Mouse (Mus musculus): Measurements from ENCODE around the gene Ap1s3. TPM values are rescaled to one million over a fixed set of nuclear protein-coding genes. Genes with fewer than 3 reads are reported as not detected.
"Not testable (repeated sequence)": the region's sequence is repeated elsewhere in the genome, so short reads cannot be mapped to it uniquely, and the experiment has no call there.

Gene Ap1s3
- polyA plus RNA-seq, 1 experiment, result 60.9 TPM

DNA sequence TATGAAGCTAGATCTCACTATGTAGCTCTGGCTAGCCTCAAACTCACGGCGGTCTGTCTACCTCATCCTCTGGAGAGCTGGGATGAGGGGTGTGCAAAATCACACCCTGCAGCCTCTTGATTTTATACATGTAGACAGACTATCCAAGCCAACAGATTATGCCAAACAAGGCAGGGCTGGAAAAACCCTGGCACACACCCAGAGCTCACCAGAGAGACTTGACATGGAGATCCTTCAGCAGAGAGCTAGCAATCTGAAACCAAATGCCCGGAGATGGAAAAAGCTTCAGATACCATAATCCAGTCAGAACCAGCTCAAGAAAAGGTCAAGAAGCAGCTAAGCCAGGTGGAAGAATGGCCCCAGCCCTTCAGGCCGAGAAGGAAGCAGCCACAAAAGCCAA is 6.9 kb downstream of the Ap1s3 start:
- no peak for DNase-seq (ENCODE audit: low read depth)

DNA sequence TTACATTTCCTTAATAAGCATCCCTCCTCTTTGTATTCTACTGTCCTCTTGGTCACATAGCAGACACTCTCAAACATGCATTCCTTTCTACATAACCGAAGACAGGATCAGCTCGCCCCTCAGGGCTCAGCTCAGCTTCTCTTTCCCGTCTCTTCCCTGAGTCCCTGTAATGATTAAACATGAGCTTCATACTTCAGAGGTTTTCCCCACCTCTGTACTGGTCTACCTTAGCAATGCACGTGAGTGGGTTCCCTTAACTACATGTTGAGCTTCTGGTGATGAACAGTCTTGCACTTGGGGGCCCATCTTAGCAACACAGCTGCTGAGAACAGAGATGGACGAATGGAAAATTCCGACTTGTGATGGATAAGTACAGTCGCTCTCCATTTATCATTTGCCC is 12.2 kb downstream of the Ap1s3 start:
- DNase-seq (ENCODE audit: low read depth), result no peak

DNA sequence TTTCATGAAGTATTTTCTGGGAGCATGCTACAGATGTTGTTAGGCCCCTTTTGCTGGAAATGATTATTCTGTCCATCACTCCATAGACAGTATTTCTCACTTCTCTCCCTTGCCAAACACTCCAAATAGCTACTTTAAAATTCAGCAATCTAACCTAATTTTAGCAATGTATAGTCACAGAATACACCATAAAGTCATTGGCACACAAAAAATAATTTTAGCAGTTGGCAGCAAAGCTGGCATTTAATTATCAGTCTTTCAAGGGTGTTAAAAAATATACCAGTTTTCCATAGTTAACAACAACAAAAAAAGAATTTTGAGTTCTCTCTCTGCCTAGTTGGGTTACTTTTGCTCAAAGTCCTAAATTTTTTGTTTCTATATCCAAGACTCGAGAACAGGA is 14.4 kb downstream of the Ap1s3 start:
- DNase-seq (ENCODE audit: low read depth), result no peak

DNA sequence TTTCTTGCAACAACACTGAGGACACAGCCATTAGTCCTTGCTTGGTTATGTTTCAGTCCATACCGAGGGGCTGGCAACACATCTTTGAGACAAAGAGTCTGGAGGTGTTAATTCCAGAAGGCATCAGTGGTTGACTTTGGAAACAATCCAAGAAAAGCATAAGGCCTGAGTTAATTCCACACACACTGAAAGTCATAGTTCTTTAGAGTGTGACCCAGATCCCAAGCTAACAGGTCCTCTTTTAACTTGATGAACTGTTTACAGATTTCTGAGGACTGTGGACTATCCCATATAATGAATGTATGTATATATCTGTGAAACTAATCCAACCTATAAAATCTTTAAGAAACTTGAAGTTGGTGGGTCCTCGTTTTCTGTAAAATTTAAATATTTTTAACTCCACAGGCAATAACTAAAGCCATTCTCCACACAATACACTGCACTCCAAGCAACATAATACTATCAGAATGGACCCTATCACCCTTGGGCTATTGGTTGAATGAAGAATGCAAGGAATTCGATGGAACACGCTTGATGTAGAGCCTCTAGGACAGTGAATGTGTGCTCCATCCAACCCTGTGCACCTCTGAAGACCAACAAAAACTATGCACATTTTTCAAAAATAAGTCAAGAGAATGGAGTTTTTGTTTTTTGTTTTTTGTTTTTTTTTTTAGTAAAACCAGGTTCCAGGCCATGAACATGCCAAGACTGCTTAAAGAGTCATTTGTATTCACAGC is 15.8 kb downstream of the Ap1s3 start:
- no peak for DNase-seq (ENCODE audit: low read depth)

DNA sequence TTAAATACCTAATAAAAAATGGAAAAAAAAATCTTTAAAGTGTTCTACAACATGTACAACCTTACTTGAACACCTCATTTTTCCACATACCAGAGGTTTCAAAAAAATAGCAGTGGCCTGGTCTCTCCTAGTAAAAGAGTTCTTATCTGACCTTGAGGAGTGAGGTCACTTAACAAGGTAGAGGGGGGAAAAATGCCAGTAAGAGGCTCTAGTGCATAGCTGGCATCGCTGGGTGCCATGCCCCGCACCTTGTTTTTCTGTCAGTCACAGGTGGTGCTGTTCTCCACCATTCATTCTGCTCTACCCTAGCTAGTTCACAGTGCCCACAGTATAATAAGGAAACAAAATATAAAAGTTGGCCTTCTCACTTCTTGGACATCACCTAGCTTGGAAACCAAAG is 16.8 kb downstream of the Ap1s3 start:
- no peak for DNase-seq (ENCODE audit: low read depth)

DNA sequence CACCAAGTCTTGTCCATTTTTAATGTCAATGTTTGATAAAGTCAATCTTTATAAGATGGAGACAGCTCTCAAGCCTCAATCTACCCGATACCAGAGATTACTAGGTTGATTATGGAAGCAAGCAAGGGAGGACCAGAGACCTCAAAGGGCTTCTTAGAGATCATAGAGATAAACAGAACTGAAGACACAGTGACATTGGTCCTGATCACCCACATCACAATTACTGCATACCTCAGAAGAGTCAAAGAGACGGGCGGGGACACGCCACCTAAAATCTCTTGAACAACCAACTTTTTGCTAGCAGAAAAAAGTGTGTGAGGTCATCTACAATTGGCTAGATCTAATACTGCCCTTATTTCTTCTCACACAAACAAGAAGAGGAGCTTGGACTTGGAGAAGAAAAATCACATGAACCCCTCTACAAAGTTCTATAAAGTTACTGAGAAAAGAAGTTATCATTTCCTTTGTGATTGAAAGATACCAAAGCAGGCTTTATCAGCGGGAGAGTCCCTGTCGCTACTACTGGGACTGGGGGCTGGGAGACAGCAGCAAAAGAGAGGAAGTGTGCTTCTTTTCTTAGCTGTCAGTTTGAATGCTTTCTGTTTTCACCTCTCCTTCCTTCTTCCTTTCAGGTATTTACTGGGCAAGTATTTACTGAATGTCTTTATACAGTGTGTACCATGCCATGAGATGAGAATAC is 28.2 kb downstream of the Ap1s3 start:
- no peak for DNase-seq (ENCODE audit: low read depth)

DNA sequence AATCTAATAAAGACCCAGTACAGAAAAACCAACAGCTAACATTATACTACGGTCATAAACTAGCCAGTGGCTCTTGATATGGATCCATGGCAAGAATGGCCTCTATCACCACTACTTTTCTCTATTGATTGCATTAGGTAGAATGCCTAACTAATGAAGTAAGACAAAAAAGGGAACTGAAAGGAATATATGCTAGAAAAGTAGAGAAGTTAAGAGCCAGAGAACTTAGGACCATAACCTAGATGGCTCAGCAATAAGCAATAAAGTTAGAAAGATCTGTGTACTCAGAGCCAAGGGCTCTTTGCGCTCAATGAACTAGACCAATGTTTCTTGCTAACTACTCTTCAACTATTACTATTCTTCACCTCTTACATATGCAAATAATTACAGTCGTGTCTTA is 29.1 kb downstream of the Ap1s3 start:
- DNase-seq (ENCODE audit: low read depth), result no peak

DNA sequence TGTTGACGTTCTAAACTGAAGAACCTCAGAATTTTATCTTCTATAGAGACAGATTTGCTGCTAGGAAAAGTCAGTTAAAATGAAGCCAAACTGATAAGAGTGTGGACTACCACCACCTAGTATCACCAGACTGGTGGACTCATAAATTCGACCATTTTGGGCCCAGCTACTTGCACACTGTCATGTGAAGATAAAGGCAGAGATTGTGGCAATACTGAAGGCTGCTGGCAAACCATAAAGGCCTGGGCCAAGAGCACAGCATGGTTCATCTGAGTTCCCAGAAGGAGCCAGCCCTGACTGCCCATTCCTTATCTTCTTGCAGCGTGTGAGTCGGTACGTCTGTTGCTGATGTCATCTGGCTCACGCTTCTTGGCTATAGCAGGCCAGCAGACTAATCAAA is 30.4 kb downstream of the Ap1s3 start:
- DNase-seq (ENCODE audit: low read depth), result no peak

DNA sequence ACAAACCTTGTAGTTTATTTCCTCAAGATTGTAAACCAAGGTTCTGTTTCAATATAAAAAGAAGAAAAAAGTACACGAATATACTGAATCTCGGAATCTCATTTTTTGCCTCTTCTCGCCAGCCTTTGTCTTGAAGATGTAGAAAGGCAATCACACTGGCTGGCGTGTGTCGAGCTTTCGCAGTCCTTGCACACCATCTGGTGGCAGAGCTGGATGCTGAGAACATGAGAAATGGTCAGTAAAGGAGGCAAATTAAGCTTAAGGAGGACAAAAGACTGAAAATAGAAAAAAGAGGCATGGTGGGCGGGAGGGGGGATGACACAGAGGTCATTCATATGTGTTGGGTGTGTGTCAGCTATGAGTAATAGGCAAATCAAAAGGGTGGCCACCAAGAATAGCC is 31.6 kb downstream of the Ap1s3 start:
- no peak for DNase-seq (ENCODE audit: low read depth)

DNA sequence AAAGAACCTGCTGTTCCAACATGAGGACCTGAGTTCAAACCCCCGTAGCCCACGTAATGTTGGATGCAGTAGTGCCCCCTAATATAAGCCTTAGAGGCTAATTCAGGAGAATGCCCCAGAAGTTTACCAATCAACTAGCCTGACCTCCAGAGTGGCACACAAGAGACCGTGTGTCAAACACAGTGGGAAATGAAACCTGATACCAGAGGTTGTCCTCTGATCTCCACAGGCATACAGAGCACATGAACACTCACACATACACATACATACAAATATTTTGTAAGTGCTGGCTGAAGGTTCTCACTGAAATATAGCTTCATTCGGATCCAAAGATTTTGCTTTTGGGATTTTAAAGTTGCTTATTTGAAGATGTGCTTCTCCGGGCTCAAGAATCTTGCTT is 32.1 kb downstream of the Ap1s3 start:
- no peak for DNase-seq (ENCODE audit: low read depth)

DNA sequence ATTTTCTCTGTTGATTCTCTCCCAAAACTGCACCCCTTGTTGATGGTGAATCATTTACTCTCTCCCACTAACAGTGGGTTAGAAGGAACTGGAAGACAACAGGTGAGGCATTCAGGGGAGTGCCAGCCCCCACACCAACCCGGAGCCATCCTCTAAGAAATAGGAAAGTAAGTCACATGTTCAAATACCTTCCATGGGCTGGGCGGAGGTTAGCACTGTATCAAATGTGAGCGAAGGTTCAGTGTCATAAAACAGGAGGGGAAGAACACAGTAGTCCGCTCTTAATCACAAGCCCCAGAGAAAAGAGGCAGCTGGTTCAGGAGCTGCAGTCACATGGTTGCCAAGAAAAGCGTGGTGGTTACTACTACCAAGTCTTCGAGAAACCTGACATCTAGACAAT is 32.7 kb downstream of the Ap1s3 start:
- DNase-seq (ENCODE audit: low read depth), result no peak

DNA sequence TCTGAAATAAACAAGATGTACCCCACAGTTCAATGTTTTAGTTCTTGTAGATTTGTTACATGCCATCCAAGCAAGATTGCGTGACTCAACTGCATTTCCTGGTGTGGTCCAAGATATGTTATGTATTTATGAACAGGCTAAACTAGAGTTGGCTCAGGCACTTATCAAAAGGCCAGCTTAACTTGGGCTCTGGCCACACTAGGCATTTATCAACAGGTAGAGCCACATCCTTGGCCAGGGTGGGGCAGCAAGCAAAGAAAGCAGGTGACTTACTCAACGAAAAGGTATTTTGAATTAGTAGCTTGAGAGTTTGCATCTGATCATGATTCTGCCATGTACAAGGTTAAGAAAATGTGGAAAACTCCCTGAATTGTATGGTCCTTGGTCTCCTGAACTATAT is 34.0 kb downstream of the Ap1s3 start:
- DNase-seq (ENCODE audit: low read depth), result no peak

DNA sequence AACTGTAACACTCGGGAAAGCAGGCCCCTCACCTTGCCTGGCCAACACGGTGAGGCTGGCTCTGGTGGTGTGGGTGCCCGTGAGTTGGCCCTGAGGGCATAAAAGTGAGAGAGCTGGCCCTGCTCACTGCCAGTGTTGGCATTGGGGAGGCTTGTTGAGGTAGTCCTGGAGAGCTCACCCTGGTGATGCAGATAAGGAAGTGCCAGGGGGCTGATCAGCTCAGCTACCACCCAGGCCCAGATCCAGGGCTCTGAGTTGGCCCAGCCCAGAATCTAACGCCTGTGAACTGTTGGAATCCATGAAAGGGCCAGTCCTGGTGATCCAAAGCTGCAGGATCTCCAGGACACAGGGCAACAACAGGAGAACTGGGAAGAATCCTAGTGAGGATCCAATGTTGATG is 40.3 kb downstream of the Ap1s3 start:
- DNase-seq (ENCODE audit: low read depth), result no peak

DNA sequence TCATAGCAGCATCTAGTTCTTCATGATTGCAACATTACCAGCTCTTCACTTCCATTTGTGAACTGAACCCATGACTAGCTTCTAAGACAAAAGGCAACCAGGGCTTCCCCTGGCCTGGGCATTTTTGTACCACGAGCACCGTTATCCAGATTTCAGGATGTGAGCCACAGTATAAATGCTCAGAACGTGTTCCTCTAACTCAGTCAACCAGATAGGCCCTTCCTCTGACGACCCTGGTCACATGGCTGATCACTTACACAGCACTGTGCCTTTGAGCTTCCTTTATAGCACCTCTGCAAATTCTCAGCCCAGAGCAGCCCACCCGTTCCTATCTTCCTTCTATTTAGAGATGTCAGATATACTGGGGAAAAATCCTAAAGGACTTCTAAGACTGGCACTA is 42.0 kb downstream of the Ap1s3 start:
- no peak for DNase-seq (ENCODE audit: low read depth)

DNA sequence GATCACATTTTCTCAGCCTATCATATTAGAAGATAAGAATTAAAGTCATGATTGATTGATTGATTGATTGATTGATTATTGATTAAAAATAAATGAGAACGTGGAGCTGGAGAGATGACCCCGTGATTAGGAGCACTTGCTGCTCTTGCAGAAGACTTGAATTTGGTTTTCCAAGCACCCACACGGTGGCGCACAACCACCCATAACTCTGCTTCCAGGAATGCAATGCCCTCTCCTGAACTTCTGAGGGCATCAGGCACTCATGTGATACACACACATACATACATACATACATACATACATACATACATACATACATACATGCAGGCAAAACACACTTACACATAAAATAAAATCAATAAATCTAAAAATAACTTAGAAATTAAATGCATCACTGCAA is 45.6 kb downstream of the Ap1s3 start:
- DNase-seq (ENCODE audit: low read depth), result no peak

DNA sequence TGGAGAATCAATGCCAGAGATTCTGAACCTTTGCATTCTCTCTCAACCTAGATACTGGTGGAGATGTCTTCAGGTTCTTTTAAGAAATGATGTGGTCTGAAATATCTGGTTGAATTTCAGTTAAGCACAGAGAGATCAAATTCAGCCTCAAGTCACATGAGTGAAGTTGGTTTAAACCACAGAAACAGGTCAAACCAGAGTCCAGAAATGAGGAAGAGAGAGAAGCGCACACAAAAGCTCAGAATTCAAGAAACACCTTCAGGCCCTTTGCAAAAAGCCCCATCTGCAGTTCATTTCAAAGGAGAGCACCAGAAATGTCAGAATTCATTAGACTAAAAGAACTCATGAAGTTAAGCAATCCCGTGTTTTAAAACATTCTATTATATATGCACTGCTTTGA is 52.3 kb downstream of the Ap1s3 start:
- DNase-seq (ENCODE audit: low read depth), result no peak

DNA sequence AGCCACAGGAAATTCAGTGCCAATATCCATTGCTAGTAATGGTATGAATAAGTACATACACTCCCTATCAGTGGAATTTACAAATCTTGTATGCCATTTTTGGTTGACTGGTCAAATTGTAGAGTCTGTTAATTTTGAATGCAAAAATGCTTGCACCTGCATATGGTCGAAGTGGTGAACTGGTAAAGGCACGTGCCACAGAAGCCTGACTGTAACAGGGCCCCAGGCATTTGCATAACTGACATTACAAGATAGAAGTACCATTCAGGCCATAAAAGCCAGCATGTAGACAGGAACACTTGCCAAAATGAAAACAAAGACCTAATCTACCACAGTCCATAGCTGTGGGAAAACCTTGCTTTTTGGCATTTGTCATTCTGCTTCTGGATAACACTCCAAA is 55.3 kb downstream of the Ap1s3 start:
- no peak for DNase-seq (ENCODE audit: low read depth)

DNA sequence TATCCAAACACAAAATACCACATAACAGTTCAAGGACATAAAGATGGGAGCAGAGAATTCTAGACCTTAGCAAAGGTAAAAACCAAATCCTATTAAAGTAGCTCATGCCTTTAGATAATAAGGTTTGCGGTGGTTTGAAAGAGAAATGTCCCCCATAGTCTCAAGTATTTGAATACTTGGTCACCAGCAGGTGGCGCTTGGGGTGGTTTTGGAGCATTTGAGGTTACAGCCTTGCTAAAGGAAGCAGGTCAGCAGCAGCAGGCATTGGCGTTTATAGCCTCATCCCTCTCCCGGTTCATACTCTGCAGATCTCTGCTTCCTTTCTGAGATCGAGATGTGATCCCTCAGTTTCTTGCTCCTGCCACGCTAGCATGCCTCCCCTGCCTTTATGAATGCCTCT is 57.3 kb downstream of the Ap1s3 start:
- DNase-seq (ENCODE audit: low read depth), result no peak

DNA sequence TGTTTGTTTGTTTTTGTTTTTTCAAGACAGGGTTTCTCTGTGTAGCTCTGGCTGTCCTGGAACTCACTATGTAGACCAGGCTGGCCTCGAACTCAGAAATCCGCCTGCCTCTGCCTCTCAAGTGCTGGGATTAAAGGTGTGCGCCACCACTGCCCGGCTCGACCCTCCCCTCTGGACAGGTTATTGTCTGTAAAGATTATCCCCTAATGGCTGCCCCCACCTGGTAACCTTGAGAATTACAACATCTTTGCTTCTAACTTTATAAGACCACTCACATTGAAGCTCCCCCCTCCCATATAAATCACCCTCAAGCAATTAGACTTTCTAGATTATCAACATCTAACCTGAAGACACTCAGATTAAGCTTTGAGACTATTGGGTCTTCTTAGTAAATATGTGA is 60.5 kb downstream of the Ap1s3 start:
- not testable (repeated sequence) for DNase-seq (ENCODE audit: low read depth)

DNA sequence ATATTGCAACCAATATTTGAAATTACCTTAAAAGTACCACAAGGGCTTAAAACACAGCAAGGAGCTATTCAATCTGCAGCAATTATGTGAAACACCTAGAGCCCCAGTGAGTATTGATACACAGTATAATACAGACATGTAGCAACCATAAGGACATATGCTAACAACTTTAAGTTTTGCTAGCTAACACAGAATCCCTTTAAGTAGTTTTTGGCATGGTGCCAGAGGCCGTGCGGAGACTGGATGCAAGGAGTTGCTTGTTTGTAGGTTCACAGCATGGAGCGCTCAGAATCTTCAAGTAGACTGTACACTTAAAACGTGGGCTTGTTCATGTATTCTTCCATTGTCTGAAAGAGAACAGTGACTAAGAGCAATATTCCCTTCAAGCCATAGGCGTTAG is 62.9 kb downstream of the Ap1s3 start:
- DNase-seq (ENCODE audit: low read depth), result not testable (repeated sequence)

DNA sequence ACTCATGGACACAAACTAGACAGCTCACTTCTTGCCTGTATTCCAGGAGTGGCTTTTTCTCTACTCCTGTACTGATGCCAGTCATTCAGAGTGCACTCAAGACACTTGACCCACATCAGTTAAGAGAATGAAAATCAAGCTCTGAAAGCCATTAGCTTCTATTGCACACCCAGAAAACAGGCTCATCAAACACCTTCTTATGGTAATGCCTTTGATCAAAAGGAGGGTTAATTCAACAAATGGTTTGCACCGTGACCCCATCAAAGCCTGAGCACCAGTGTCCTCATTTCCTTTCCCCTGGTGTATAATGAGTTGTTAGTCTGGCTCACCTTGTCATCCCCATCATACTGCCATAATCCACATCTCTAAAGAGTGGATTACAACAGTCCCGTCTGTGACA is 69.3 kb downstream of the Ap1s3 start:
- no peak for DNase-seq (ENCODE audit: low read depth)

DNA sequence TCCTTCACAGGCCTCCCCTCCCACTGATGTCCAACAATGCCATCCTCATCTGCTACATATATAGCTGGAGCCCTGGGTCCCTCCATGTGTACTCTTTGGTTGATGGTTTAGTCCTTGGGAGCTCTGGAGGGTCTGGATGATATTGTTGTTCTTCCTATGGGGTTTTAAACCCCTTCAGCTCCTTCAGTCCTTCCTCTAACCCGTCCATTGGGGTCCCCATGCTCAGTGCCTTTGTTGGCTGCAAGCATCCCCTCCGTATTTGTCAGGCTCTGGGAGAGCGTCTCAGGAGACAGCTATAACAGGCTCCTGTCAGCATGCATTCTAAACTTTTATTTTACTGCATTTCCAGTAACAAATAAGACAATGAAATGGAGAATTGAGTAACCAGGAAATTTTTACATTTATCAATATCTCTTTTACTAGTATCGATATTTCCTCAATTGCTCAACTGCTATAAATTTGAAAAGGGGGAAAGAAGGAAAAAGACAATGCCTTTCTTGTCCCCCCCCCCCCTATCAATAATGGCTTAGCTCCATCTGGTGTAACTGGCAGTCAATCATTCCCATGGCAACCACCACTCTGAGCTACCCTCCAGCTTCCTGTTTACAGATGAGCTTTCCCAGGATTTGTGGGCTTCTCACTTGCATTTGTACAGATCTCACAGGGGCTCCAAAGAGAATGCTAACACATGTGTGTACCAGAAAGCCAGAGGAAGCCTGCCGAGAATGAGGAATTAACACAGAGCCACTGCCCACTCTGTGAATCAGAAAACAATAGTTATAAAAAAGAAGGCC is 73.2 kb downstream of the Ap1s3 start:
- no peak for DNase-seq (ENCODE audit: low read depth)

DNA sequence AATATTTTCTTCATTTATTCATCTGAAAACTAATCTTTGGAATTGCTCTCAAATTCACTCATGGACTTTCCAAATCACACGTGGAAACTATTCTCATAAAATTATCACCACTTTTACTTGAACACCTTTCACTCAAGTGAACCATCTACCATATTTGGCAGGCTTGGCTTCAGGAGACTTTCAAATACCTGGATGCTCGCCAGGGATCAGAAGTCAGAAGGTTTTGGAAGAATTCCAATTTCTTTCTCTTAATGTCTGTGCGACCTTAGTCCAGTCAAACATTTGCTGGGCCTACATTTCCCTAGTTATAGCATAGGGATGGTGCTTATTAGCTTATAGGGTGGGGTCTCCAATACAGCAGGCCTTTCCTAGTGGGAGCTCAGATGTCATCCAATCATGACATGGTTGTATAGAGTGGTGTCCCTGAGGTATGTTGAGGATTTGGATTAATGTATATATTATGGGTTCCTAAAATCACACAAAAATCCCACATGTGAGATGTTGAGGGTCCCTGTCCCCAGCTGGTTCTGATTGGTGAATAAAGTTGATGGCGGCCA is 79.0 kb downstream of the Ap1s3 start:
- no peak for DNase-seq (ENCODE audit: low read depth)
